Mouse (Mus musculus) right cerebral cortex, postnatal 25 days (tissue): Measurements from ENCODE around the gene Tmem50b.
A peak's percentile ranks its signal among the peaks of the same experiment; 100 is the strongest.
"Not testable (repeated sequence)": the region's sequence is repeated elsewhere in the genome, so short reads cannot be mapped to it uniquely, and the experiment has no call there.

Source experiments
- DNase-seq: peaks from one replicate; pipeline ENCODE4 v3.0.0; 2022

Tmem50b gene

GRCm38 (mm10) chr16:91536372-91536771 lies 61.2 kb downstream of the Tmem50b start:
- no peak for DNase-seq

- no peak for DNase-seq
Measured at GRCm38 (mm10) chr16:91534888-91535287, 62.7 kb downstream of the Tmem50b start.

- peak; percentile 48 for DNase-seq
Measured at GRCm38 (mm10) chr16:91534477-91534876, 63.1 kb downstream of the Tmem50b start.

GRCm38 (mm10) chr16:91533097-91534001 lies 64.3 kb downstream of the Tmem50b start:
- no peak for DNase-seq

GRCm38 (mm10) chr16:91532429-91532828 lies 65.2 kb downstream of the Tmem50b start:
- DNase-seq, result no peak

- no peak for DNase-seq
Measured at GRCm38 (mm10) chr16:91531856-91532255, 65.7 kb downstream of the Tmem50b start.

GRCm38 (mm10) chr16:91530830-91531229 lies 66.8 kb downstream of the Tmem50b start:
- not testable (repeated sequence) for DNase-seq

- DNase-seq, result no peak
Measured at GRCm38 (mm10) chr16:91528578-91528977, 69.0 kb downstream of the Tmem50b start.

- DNase-seq, result no peak
Measured at GRCm38 (mm10) chr16:91527500-91527899, 70.1 kb downstream of the Tmem50b start.

- no peak for DNase-seq
Measured at GRCm38 (mm10) chr16:91527051-91527450, 70.5 kb downstream of the Tmem50b start.

- DNase-seq, result no peak
Measured at GRCm38 (mm10) chr16:91526274-91526673, 71.3 kb downstream of the Tmem50b start.
